Mouse (Mus musculus) left cerebral cortex, postnatal 14 days (tissue): ENCODE measurements around the gene Ppp1r32. TPM values are rescaled to one million over a fixed set of nuclear protein-coding genes. Genes with fewer than 3 reads are reported as not detected.

Source experiments
- DNase-seq, 2 experiments: peaks; one replicate each; pipeline ENCODE4 v3.0.0; 2021 to 2022; ENCODE audit warnings: low spot score in 2 of 2, mixed read lengths in 1 of 2
- intact Hi-C: fragments of 180-260 bp; cut with DNase I; formaldehyde crosslinking; loops from one replicate; pipeline ENCODE4 v1.15.1; 2025
- total RNA-seq, 2 experiments: library from RNA; stranded (reverse); gene quantifications; 2 replicates each; pipeline ENCODE4 v1.2.3; 2021

Gene Ppp1r32
- total RNA-seq, 2 experiments from 2014 or later, result 0.89 to 1.0 TPM

- intact Hi-C loops, result loop anchor here (5.0 kb wide), 1 partner anchor 39 kb away; no protein-coding TSS in a partner anchor
- DNase-seq, result no peak
Observed at GRCm38 (mm10) chr19:10431410-10431809, 51.3 kb downstream of the Ppp1r32 start.

DNA sequence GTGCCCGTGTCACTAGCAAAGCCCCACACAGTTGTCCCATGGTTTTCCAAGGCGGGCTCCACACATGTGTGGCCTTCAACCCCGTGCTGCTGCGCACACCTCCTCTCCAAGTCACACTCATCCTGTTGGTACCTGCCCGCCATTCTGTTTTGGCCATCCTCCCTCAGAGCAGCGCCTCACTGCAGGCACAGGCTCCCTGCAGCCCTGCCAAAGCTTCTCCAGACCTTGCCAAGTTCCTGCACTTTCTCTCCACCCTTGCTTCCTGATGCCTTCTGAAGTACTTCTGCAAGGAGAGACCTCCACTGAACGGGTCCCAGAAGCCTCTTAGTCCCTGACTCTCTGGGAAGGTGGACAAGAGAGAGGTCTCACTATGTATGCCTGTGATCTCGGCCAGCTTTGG lies 53.4 kb downstream of the Ppp1r32 start:
- intact Hi-C loops, result no loop called here
- DNase-seq, result no peak

DNA sequence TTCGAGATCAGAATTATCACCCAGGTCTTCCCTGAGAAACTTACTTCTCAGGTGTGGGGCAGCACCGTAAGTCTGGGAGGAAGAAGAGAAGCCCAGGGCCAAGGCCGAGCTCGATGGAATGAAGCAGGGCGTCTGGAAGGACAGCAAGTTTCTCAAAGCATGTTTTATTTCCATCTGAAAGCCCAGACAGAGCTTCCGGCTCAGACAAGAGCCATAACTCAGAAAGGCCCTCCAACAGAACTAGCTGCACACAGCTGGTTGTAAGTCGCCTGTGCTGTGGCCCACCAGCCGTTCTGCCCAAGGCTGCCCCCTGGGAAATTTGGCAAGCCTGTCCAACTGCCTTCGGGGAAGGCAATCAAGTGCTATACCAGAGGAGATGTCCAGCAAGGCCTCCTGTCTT lies 55.3 kb downstream of the Ppp1r32 start:
- no peak for DNase-seq
- intact Hi-C loops, result no loop called here

GRCm38 (mm10) chr19:10426793-10427192 lies 55.9 kb downstream of the Ppp1r32 start:
- intact Hi-C loops, result no loop called here
- DNase-seq, result no peak

- DNase-seq, result no peak
- intact Hi-C loops, result no loop called here
Observed at GRCm38 (mm10) chr19:10426312-10426711, 56.4 kb downstream of the Ppp1r32 start.

DNA sequence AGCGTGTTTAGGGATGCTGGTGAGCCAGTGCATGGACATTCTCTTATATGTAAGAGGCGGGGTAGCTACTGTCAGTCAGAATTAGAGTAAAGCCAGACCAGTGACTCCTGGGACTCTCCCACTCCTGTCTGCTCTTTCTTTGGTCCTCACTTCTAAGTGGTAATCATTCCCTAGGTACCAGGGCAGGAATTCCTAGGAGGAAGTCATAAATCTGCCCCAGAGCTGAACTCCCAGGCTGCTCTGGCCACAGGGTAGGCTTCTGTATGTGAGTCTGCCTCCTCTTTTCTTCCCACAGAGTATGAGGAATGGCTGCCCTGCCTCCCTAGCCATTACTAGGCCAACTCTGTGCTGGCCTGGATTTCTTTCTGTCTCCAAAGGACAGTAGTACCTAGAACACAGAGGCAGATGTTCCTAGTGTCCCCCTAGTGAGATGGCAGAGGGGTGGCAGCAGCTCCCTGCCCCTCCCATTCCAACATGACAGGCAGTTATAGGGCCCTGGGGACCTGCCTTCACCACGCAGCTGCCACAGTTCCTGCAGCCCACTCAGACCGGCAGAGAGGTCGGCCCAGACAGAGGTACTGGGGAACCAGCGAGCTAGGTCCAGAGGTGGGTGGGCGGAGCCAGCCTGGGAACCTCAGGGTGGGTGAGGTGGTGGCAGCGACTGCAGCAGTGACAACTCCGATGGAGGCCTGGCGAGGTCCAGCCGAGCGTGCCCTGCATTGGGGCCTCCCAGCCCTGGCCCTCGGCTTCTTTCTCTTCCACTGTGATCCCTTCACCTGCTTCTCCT lies 57.1 kb downstream of the Ppp1r32 start:
- intact Hi-C loops, result no loop called here
- no peak for DNase-seq

- DNase-seq, result no peak
- intact Hi-C loops, result no loop called here
Observed at GRCm38 (mm10) chr19:10424751-10425150, 58.0 kb downstream of the Ppp1r32 start.

Other genes with a start within 250 kb of the Ppp1r32 start
- 10 to 100 TPM in 1 of 2 experiments, 1 to 10 TPM in 1; 9.9 to 16.0 TPM for gene Myrf, start 242.2 kb downstream of the Ppp1r32 start, total RNA-seq
- gene Dagla, start 178.1 kb downstream of the Ppp1r32 start, total RNA-seq, result 10 to 100 TPM; 84.2 to 85.4 TPM
- 100 to 1,000 TPM; 279 to 314 TPM for gene Syt7, start 93.8 kb downstream of the Ppp1r32 start, total RNA-seq
- 10 to 100 TPM in 1 of 2 experiments, 1 to 10 TPM in 1; 8.8 to 12.7 TPM for gene Lrrc10b, start 25.5 kb downstream of the Ppp1r32 start, total RNA-seq
- 10 to 100 TPM; 70.2 to 70.9 TPM for gene Cpsf7, start 42.3 kb upstream of the Ppp1r32 start, total RNA-seq
- gene Sdhaf2, start 43.2 kb upstream of the Ppp1r32 start, total RNA-seq, result 10 to 100 TPM; 59.0 to 60.1 TPM
- 10 to 100 TPM; 10.2 to 11.4 TPM for gene Tmem216, start 73.3 kb upstream of the Ppp1r32 start, total RNA-seq
- 10 to 100 TPM; 11.8 to 12.1 TPM for gene Cyb561a3, start 94.2 kb upstream of the Ppp1r32 start, total RNA-seq
- gene Tmem138, start 94.4 kb upstream of the Ppp1r32 start, total RNA-seq, result 10 to 100 TPM; 11.2 to 13.2 TPM
- 100 to 1,000 TPM; 195 to 201 TPM for gene Ddb1, start 122.4 kb upstream of the Ppp1r32 start, total RNA-seq
- 10 to 100 TPM; 24.7 to 26.2 TPM for gene Tkfc, start 122.7 kb upstream of the Ppp1r32 start, total RNA-seq
- under 1 TPM; 0.37 to 0.76 TPM for gene Vwce, start 151.3 kb upstream of the Ppp1r32 start, total RNA-seq
- gene Pga5, start 195.1 kb upstream of the Ppp1r32 start, total RNA-seq, result not detected
- 10 to 100 TPM; 29.3 to 32.5 TPM for gene Vps37c, start 205.8 kb upstream of the Ppp1r32 start, total RNA-seq